Mouse (Mus musculus) adrenal gland, postnatal 10 days (tissue): ENCODE results near the gene Ltbp3. TPM values are rescaled to one million over a fixed set of nuclear protein-coding genes. Genes with fewer than 3 reads are reported as not detected.
"Not testable (repeated sequence)": the region's sequence is repeated elsewhere in the genome, so short reads cannot be mapped to it uniquely, and the experiment has no call there.

Experiments used
- DNase-seq: peaks from one replicate; pipeline ENCODE4 v3.0.0; 2021; ENCODE audit warnings: mixed read lengths
- total RNA-seq, 2 experiments: library from RNA; stranded (reverse); gene quantifications; 2 replicates each; pipeline ENCODE4 v1.2.3; 2021

The Ltbp3 gene
- total RNA-seq, 2 experiments from 2014 or later: 185 to 250 TPM

- DNase-seq: not testable (repeated sequence)
Observed at GRCm38 (mm10) chr19:5793917-5794770, 53.4 kb downstream of the Ltbp3 start.

- peak; percentile 53 for DNase-seq
Observed at GRCm38 (mm10) chr19:5794771-5795576, 54.3 kb downstream of the Ltbp3 start.

- no peak for DNase-seq
Observed at GRCm38 (mm10) chr19:5795668-5796572, 55.2 kb downstream of the Ltbp3 start.

GRCm38 (mm10) chr19:5796573-5797111, 55.9 kb downstream of the Ltbp3 start:
- no peak for DNase-seq

GRCm38 (mm10) chr19:5797381-5798111, 56.8 kb downstream of the Ltbp3 start:
- no peak for DNase-seq

- no peak for DNase-seq
Observed at GRCm38 (mm10) chr19:5798700-5799479, 58.2 kb downstream of the Ltbp3 start.

- peak; percentile 56 for DNase-seq
Observed at GRCm38 (mm10) chr19:5799566-5800349, 59.1 kb downstream of the Ltbp3 start.

GRCm38 (mm10) chr19:5800350-5800631, 59.6 kb downstream of the Ltbp3 start:
- DNase-seq: no peak

GRCm38 (mm10) chr19:5800632-5801431, 60.1 kb downstream of the Ltbp3 start:
- DNase-seq: no peak

GRCm38 (mm10) chr19:5801432-5801964, 60.8 kb downstream of the Ltbp3 start:
- DNase-seq: no peak

- DNase-seq: peak; percentile 98
Observed at GRCm38 (mm10) chr19:5802011-5802786, 61.5 kb downstream of the Ltbp3 start.

GRCm38 (mm10) chr19:5802787-5803040, 62.0 kb downstream of the Ltbp3 start:
- DNase-seq: no peak

GRCm38 (mm10) chr19:5803041-5803880, 62.6 kb downstream of the Ltbp3 start:
- peak; percentile 100 for DNase-seq

GRCm38 (mm10) chr19:5803881-5804279, 63.2 kb downstream of the Ltbp3 start:
- no peak for DNase-seq

- DNase-seq: no peak
Observed at GRCm38 (mm10) chr19:5804371-5804899, 63.7 kb downstream of the Ltbp3 start.

GRCm38 (mm10) chr19:5806051-5806808, 65.5 kb downstream of the Ltbp3 start:
- DNase-seq: peak; percentile 76
